Mouse (Mus musculus) forebrain, embryonic 13.5 days (tissue): ENCODE results near the gene Mgat3. TPM values are rescaled to one million over a fixed set of nuclear protein-coding genes. Genes with fewer than 3 reads are reported as not detected.

Experiments
- ATAC-seq: fragments of 200-750 bp; cut with Nextera tagmentation; 2 replicates; pipeline ENCODE4 v1.8.0; 2017
- H3K27ac ChIP-seq: fragments of 300-500 bp; sonication (generic); 2 replicates; pipeline ENCODE4 v1.5.1; 2015; ENCODE audit warnings: inconsistent platforms, mild to moderate bottlenecking, moderate library complexity
- H3K27me3 ChIP-seq: fragments of 300-500 bp; sonication (generic); 2 replicates; pipeline ENCODE4 v1.6.1; 2015; ENCODE audit warnings: mild to moderate bottlenecking, inconsistent platforms
- H3K36me3 ChIP-seq: fragments of 300-500 bp; sonication (generic); 2 replicates; pipeline ENCODE4 v1.6.1; 2015; ENCODE audit warnings: mild to moderate bottlenecking, inconsistent platforms; ENCODE audit not compliant: poor library complexity, severe bottlenecking
- H3K4me1 ChIP-seq: fragments of 300-500 bp; sonication (generic); 2 replicates; pipeline ENCODE4 v1.6.1; 2015; ENCODE audit warnings: inconsistent platforms
- H3K4me2 ChIP-seq: fragments of 300-500 bp; sonication (generic); 2 replicates; pipeline ENCODE4 v1.6.1; 2015; ENCODE audit warnings: inconsistent platforms, mild to moderate bottlenecking, moderate library complexity
- H3K4me3 ChIP-seq: fragments of 300-500 bp; sonication (generic); 2 replicates; pipeline ENCODE4 v1.5.1; 2015; ENCODE audit warnings: mild to moderate bottlenecking, inconsistent platforms
- H3K9ac ChIP-seq: fragments of 300-500 bp; sonication (generic); 2 replicates; pipeline ENCODE4 v1.6.1; 2015; ENCODE audit warnings: mild to moderate bottlenecking, inconsistent platforms
- H3K9me3 ChIP-seq: fragments of 300-500 bp; sonication (generic); replicated peaks from 2 replicates; pipeline ENCODE4 v1.6.1; 2016; ENCODE audit warnings: inconsistent platforms
- WGBS: fragments of 180-500 bp; shearing (Covaris S2); methylation state at CpG from one replicate; pipeline ENCODE4 v1.1.7; 2015; 5-methylcytosine and 5-hydroxymethylcytosine counted together
- polyA plus RNA-seq: library from polyadenylated mRNA; unstranded; fragments of >200 nt; fragmentation: Nextera tagmentation; extraction: Ambion mirVana; gene quantifications from 2 replicates; pipeline ENCODE4 v1.2.1, GENCODE M21; 2015

Gene Mgat3
- polyA plus RNA-seq, result 7.3 and 7.8 TPM in 2 replicates

- ATAC-seq, result peak; percentile 81
- Histone ChIP-seq H3K4me3 (peak within 1 kb of the TSS; percentile 95), H3K4me2 (peak within 1 kb of the TSS; percentile 86), H3K9ac (peak within 1 kb of the TSS; percentile 97), H3K27me3 (no peaks in the 10 kb centered on the region), H3K4me1 (peaks cover 32% of the 10 kb centered on the region), H3K27ac (peak within 1 kb of the TSS; percentile 86), H3K36me3 (no peaks in the 10 kb centered on the region), H3K9me3 (no peaks in the 10 kb centered on the region)
- 3% methylated on average over 43 of the region's 85 CpGs for WGBS
These were observed at the start of gene Mgat3 for GRCm38 (mm10) chr15:80173001-80173771. Gene Mgat3 (plus strand): TSS chr15:80173721.

- Histone ChIP-seq H3K4me2 (no peak overlapping the region), H3K27ac (no peak overlapping the region), H3K9ac (no peak overlapping the region), H3K4me1 (no peaks in the 10 kb centered on the region), H3K4me3 (no peak overlapping the region), H3K27me3 (no peaks in the 10 kb centered on the region), H3K36me3 (no peaks in the 10 kb centered on the region), H3K9me3 (no peaks in the 10 kb centered on the region)
- 78% methylated on average over 4 of the region's 4 CpGs for WGBS
- ATAC-seq, result no peak
These were observed 48.9 kb upstream of the Mgat3 start for GRCm38 (mm10) chr15:80124651-80125050.

GRCm38 (mm10) chr15:80127191-80127590 is 46.3 kb upstream of the Mgat3 start:
- H3K36me3 ChIP-seq, result no peaks in the 10 kb centered on the region
- H3K4me2 ChIP-seq, result no peak overlapping the region
- WGBS, result 67% methylated on average over 1 of the region's 1 CpGs
- no peak overlapping the region for H3K9ac ChIP-seq
- H3K4me1 ChIP-seq, result no peaks in the 10 kb centered on the region
- H3K27me3 ChIP-seq, result no peaks in the 10 kb centered on the region
- H3K9me3 ChIP-seq, result no peaks in the 10 kb centered on the region
- H3K4me3 ChIP-seq, result no peak overlapping the region
- ATAC-seq, result no peak
- H3K27ac ChIP-seq, result no peak overlapping the region

- H3K27ac ChIP-seq, result no peak overlapping the region
- no peaks in the 10 kb centered on the region for H3K27me3 ChIP-seq
- no peak for ATAC-seq
- no peak overlapping the region for H3K9ac ChIP-seq
- H3K4me2 ChIP-seq, result no peak overlapping the region
- H3K36me3 ChIP-seq, result no peaks in the 10 kb centered on the region
- no peaks in the 10 kb centered on the region for H3K9me3 ChIP-seq
- 92% methylated on average over 6 of the region's 6 CpGs for WGBS
- H3K4me3 ChIP-seq, result no peak overlapping the region
- peaks cover 18% of the 10 kb centered on the region for H3K4me1 ChIP-seq
These were observed 43.5 kb upstream of the Mgat3 start for GRCm38 (mm10) chr15:80129982-80130381.

GRCm38 (mm10) chr15:80130689-80131088 is 42.8 kb upstream of the Mgat3 start:
- Histone ChIP-seq H3K4me2 (no peak overlapping the region), H3K9ac (no peak overlapping the region), H3K4me3 (no peak overlapping the region), H3K27me3 (no peaks in the 10 kb centered on the region), H3K36me3 (no peaks in the 10 kb centered on the region), H3K4me1 (peaks cover 20% of the 10 kb centered on the region), H3K9me3 (no peaks in the 10 kb centered on the region), H3K27ac (no peak overlapping the region)
- ATAC-seq, result no peak
- 88% methylated on average over 5 of the region's 5 CpGs for WGBS

- Histone ChIP-seq H3K27ac (no peak overlapping the region), H3K9me3 (no peaks in the 10 kb centered on the region), H3K4me1 (peaks cover 20% of the 10 kb centered on the region), H3K4me2 (no peak overlapping the region), H3K36me3 (peaks cover 5% of the 10 kb centered on the region), H3K9ac (no peak overlapping the region), H3K27me3 (no peaks in the 10 kb centered on the region), H3K4me3 (no peak overlapping the region)
- WGBS, result 78% methylated on average over 6 of the region's 6 CpGs
- no peak for ATAC-seq
These were observed 42.1 kb upstream of the Mgat3 start for GRCm38 (mm10) chr15:80131421-80131820.

- H3K9ac ChIP-seq, result no peak overlapping the region
- peak overlapping the region; percentile 97; the same call in 1 of the 2 replicates for H3K27ac ChIP-seq
- H3K4me2 ChIP-seq, result peak overlapping the region; percentile 93
- no peaks in the 10 kb centered on the region for H3K9me3 ChIP-seq
- H3K27me3 ChIP-seq, result no peaks in the 10 kb centered on the region
- 86% methylated on average over 9 of the region's 9 CpGs for WGBS
- H3K4me3 ChIP-seq, result peak overlapping the region; percentile 77
- peaks cover 14% of the 10 kb centered on the region for H3K36me3 ChIP-seq
- peak; percentile 1; the same call in 1 of the 2 replicates for ATAC-seq
- H3K4me1 ChIP-seq, result peaks cover 22% of the 10 kb centered on the region
These were observed 41.1 kb upstream of the Mgat3 start for GRCm38 (mm10) chr15:80132452-80132851.

GRCm38 (mm10) chr15:80132993-80133586 is 40.4 kb upstream of the Mgat3 start, which contains the start of gene Tab1:
Gene Tab1 (plus strand): TSS chr15:80133127.
- Histone ChIP-seq H3K4me2 (peak within 1 kb of the TSS; percentile 93), H3K4me1 (peaks cover 24% of the 10 kb centered on the region), H3K27me3 (no peaks in the 10 kb centered on the region), H3K9ac (peak within 1 kb of the TSS; percentile 87), H3K4me3 (peak within 1 kb of the TSS; percentile 77), H3K36me3 (peaks cover 14% of the 10 kb centered on the region), H3K27ac (peak within 1 kb of the TSS; percentile 97), H3K9me3 (no peaks in the 10 kb centered on the region)
- ATAC-seq, result peak; percentile 96
- WGBS, result under 1% methylated on average over 58 of the region's 59 CpGs

- Histone ChIP-seq H3K4me3 (peak overlapping the region; percentile 77), H3K9ac (peak overlapping the region; percentile 87), H3K36me3 (peaks cover 14% of the 10 kb centered on the region), H3K27me3 (no peaks in the 10 kb centered on the region), H3K27ac (peak overlapping the region; percentile 97), H3K4me1 (peaks cover 24% of the 10 kb centered on the region), H3K9me3 (no peaks in the 10 kb centered on the region), H3K4me2 (peak overlapping the region; percentile 93)
- peak; percentile 13; the same call in 1 of the 2 replicates for ATAC-seq
- 13% methylated on average over 14 of the region's 14 CpGs for WGBS
These were observed 39.7 kb upstream of the Mgat3 start for GRCm38 (mm10) chr15:80133682-80134449.

GRCm38 (mm10) chr15:80134450-80134847 is 39.1 kb upstream of the Mgat3 start:
- Histone ChIP-seq H3K27me3 (no peaks in the 10 kb centered on the region), H3K9ac (peak overlapping the region; percentile 87), H3K9me3 (no peaks in the 10 kb centered on the region), H3K36me3 (peaks cover 14% of the 10 kb centered on the region), H3K4me1 (peaks cover 24% of the 10 kb centered on the region), H3K4me3 (peak overlapping the region; percentile 77), H3K4me2 (peak overlapping the region; percentile 93), H3K27ac (no peak overlapping the region)
- WGBS, result 68% methylated on average over 9 of the region's 9 CpGs
- no peak for ATAC-seq

- Histone ChIP-seq H3K4me2 (no peak overlapping the region), H3K4me1 (peaks cover 24% of the 10 kb centered on the region), H3K9me3 (no peaks in the 10 kb centered on the region), H3K27me3 (no peaks in the 10 kb centered on the region), H3K36me3 (peaks cover 18% of the 10 kb centered on the region), H3K4me3 (no peak overlapping the region), H3K27ac (no peak overlapping the region), H3K9ac (no peak overlapping the region)
- WGBS, result 95% methylated on average over 2 of the region's 2 CpGs
- no peak for ATAC-seq
These were observed 38.0 kb upstream of the Mgat3 start for GRCm38 (mm10) chr15:80135499-80135898.

- H3K9ac ChIP-seq, result no peak overlapping the region
- no peaks in the 10 kb centered on the region for H3K9me3 ChIP-seq
- H3K27me3 ChIP-seq, result no peaks in the 10 kb centered on the region
- no peak overlapping the region for H3K4me3 ChIP-seq
- ATAC-seq, result no peak
- peaks cover 28% of the 10 kb centered on the region for H3K36me3 ChIP-seq
- H3K4me1 ChIP-seq, result peaks cover 24% of the 10 kb centered on the region
- no peak overlapping the region for H3K4me2 ChIP-seq
- 94% methylated on average over 3 of the region's 3 CpGs for WGBS
- H3K27ac ChIP-seq, result no peak overlapping the region
These were observed 36.9 kb upstream of the Mgat3 start for GRCm38 (mm10) chr15:80136645-80137044.
